Mouse (Mus musculus): ENCODE results near the gene Dchs2. TPM values are rescaled to one million over a fixed set of nuclear protein-coding genes. Genes with fewer than 3 reads are reported as not detected.

Dchs2 gene
- total RNA-seq, 2 experiments from 2014 or later, result 0.54 to 0.75 TPM

DNA sequence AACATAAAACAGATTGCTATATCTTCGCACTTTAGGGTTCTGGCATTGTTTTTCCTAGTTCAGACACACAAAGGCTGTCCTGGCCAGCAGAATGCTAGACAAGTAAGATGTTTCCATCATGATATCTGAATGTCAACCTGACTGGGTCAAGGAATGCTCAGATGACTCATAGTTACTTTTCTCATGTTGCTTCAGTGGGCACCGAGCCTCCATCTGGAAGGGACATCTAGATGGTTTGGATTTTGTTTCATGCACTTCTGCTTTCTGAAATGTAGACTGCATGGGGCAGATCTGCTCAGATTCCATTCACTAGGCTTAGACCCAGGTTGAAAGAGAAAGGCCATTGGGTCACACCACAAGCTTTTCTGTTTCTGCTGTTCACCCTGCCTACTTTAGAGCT lies 242.1 kb downstream of the Dchs2 start:
- DNase-seq, result no peak
- intact Hi-C loops (cut with DNase I), result no loop called here

DNA sequence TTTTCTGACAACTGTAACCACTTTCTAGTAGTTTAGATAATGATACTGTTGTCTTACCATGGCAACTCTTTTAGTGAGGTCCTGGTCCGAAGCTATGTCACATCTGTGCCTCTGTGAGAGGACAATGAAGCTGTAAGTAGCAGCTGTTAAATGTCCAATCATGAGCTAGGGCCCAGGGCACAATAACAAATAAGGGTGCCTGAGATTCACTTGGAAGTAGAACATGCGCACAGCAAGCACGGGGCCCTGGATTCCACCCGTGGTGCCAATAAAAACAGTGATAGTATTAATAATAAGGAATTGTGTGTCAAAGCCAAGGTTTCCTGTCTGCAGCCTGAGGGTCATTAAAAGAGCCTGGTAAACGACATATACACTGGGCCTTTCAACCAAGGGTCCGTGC lies 246.6 kb downstream of the Dchs2 start:
- intact Hi-C loops (cut with DNase I), result no loop called here
- DNase-seq, result no peak

DNA sequence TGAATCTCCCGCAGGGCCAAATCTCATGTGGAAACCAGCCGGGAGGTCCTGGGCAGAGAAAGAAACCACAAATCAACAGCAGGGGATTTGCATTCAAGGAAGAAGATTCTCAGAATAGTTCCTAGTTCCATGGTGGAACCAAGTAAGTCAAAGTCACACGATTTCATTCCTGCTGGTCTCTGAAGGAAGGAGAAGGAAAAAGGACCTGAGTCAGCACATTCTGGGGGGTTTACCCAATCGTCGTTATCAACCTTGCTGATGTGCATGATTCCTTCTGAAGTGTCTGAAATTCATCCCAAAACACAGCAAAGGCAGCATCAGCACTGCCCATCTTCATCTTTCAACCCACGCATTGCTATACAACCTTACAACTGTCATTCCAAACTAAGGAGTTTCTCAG lies 249.1 kb downstream of the Dchs2 start:
- intact Hi-C loops (cut with DNase I), result no loop called here
- no peak for DNase-seq

Other genes starting within 250 kb of the Dchs2 start
- 1 to 10 TPM in 1 of 2 experiments, under 1 TPM in 1; 0.50 to 1.2 TPM for gene Lrat, start 224.0 kb upstream of the Dchs2 start, total RNA-seq (2021)
- gene Fgg, start 120.2 kb upstream of the Dchs2 start, total RNA-seq (2021), result not detected
- gene Fga, start 101.9 kb upstream of the Dchs2 start, total RNA-seq (2021), result not detected
- gene Fgb, start 78.1 kb upstream of the Dchs2 start, total RNA-seq (2021), result not detected
- gene Plrg1, start 72.4 kb upstream of the Dchs2 start, total RNA-seq (2021), result 10 to 100 TPM; 27.7 to 28.4 TPM

All from heart, postnatal 36 days (tissue).